Mouse (Mus musculus): ENCODE data around the gene Nin. TPM values are rescaled to one million over a fixed set of nuclear protein-coding genes. Genes with fewer than 3 reads are reported as not detected.
"Not testable (repeated sequence)": the region's sequence is repeated elsewhere in the genome, so short reads cannot be mapped to it uniquely, and the experiment has no call there.

The Nin gene
- polyA plus RNA-seq, 1 experiment from 2014 or later = 9.4 TPM

- Histone ChIP-seq H3K9ac (ENCODE audit: low read depth, low read length) (no peak overlapping the region), H3K36me3 (ENCODE audit: control insufficient read depth, insufficient read depth, low read length) (no peaks in the 10 kb centered on the region), H3K9me3 (ENCODE audit: control insufficient read depth, low read length) (no peaks in the 10 kb centered on the region), H3K27ac (ENCODE audit: low read depth, low read length) (no peak overlapping the region), H3K4me3 (ENCODE audit: low read length) (no peak overlapping the region), H3K4me1 (ENCODE audit: control insufficient read depth, insufficient read depth, low read depth, low read length) (peaks cover 9% of the 10 kb centered on the region), H3K27me3 (replicated peaks; ENCODE audit: control insufficient read depth, insufficient read depth, low read length) (no peaks in the 10 kb centered on the region), H3K4me2 (ENCODE audit: low read length) (0 out of 2 replicates have a peak overlapping the region, but pooled peaks have one; percentile 14)
- ATAC-seq = no peak
- whole genome bisulfite sequencing = 47% methylated on average over 20 of the region's 20 CpGs
Observed at GRCm38 (mm10) chr12:70144637-70145448, 31.3 kb upstream of the Nin start.

GRCm38 (mm10) chr12:70144106-70144587, 30.6 kb upstream of the Nin start:
- not testable (repeated sequence) for H3K4me1 ChIP-seq (ENCODE audit: control insufficient read depth, insufficient read depth, low read depth, low read length); H3K27ac ChIP-seq (ENCODE audit: low read depth, low read length); H3K27me3 ChIP-seq (replicated peaks; ENCODE audit: control insufficient read depth, insufficient read depth, low read length); ATAC-seq; H3K36me3 ChIP-seq (ENCODE audit: control insufficient read depth, insufficient read depth, low read length); H3K9me3 ChIP-seq (ENCODE audit: control insufficient read depth, low read length); H3K4me2 ChIP-seq (ENCODE audit: low read length); H3K9ac ChIP-seq (ENCODE audit: low read depth, low read length); H3K4me3 ChIP-seq (ENCODE audit: low read length)
- 21% methylated on average over 3 of the region's 3 CpGs for WGBS

GRCm38 (mm10) chr12:70140993-70141576, 27.6 kb upstream of the Nin start:
- Histone ChIP-seq H3K27me3 (replicated peaks; ENCODE audit: control insufficient read depth, insufficient read depth, low read length) (no peaks in the 10 kb centered on the region), H3K4me3 (ENCODE audit: low read length) (no peak overlapping the region), H3K9ac (ENCODE audit: low read depth, low read length) (no peak overlapping the region), H3K4me1 (ENCODE audit: control insufficient read depth, insufficient read depth, low read depth, low read length) (no peaks in the 10 kb centered on the region), H3K36me3 (ENCODE audit: control insufficient read depth, insufficient read depth, low read length) (no peaks in the 10 kb centered on the region), H3K27ac (ENCODE audit: low read depth, low read length) (no peak overlapping the region), H3K9me3 (ENCODE audit: control insufficient read depth, low read length) (no peaks in the 10 kb centered on the region), H3K4me2 (ENCODE audit: low read length) (no peak overlapping the region)
- ATAC-seq = no peak
- WGBS = 93% methylated on average over 5 of the region's 5 CpGs

GRCm38 (mm10) chr12:70140542-70140941, 27.0 kb upstream of the Nin start:
- H3K9ac ChIP-seq (ENCODE audit: low read depth, low read length) = no peak overlapping the region
- no peaks in the 10 kb centered on the region for H3K36me3 ChIP-seq (ENCODE audit: control insufficient read depth, insufficient read depth, low read length)
- H3K4me2 ChIP-seq (ENCODE audit: low read length) = no peak overlapping the region
- no peak overlapping the region for H3K4me3 ChIP-seq (ENCODE audit: low read length)
- 95% methylated on average over 5 of the region's 5 CpGs for WGBS
- H3K27ac ChIP-seq (ENCODE audit: low read depth, low read length) = no peak overlapping the region
- ATAC-seq = no peak
- H3K27me3 ChIP-seq (replicated peaks; ENCODE audit: control insufficient read depth, insufficient read depth, low read length) = no peaks in the 10 kb centered on the region
- H3K4me1 ChIP-seq (ENCODE audit: control insufficient read depth, insufficient read depth, low read depth, low read length) = no peaks in the 10 kb centered on the region
- H3K9me3 ChIP-seq (ENCODE audit: control insufficient read depth, low read length) = no peaks in the 10 kb centered on the region

GRCm38 (mm10) chr12:70139871-70140270, 26.4 kb upstream of the Nin start:
- no peak overlapping the region for H3K4me2 ChIP-seq (ENCODE audit: low read length)
- no peak overlapping the region for H3K4me3 ChIP-seq (ENCODE audit: low read length)
- no peak overlapping the region for H3K9ac ChIP-seq (ENCODE audit: low read depth, low read length)
- 68% methylated on average over 4 of the region's 4 CpGs for WGBS
- ATAC-seq = no peak
- no peaks in the 10 kb centered on the region for H3K36me3 ChIP-seq (ENCODE audit: control insufficient read depth, insufficient read depth, low read length)
- H3K27me3 ChIP-seq (replicated peaks; ENCODE audit: control insufficient read depth, insufficient read depth, low read length) = no peaks in the 10 kb centered on the region
- H3K27ac ChIP-seq (ENCODE audit: low read depth, low read length) = no peak overlapping the region
- H3K4me1 ChIP-seq (ENCODE audit: control insufficient read depth, insufficient read depth, low read depth, low read length) = no peaks in the 10 kb centered on the region
- H3K9me3 ChIP-seq (ENCODE audit: control insufficient read depth, low read length) = no peaks in the 10 kb centered on the region

- ATAC-seq = no peak
Observed at GRCm38 (mm10) chr12:70137626-70138025, 24.1 kb upstream of the Nin start.

GRCm38 (mm10) chr12:70137095-70137494, 23.6 kb upstream of the Nin start:
- no peak overlapping the region for H3K4me2 ChIP-seq (ENCODE audit: low read length)
- WGBS = 54% methylated on average over 4 of the region's 4 CpGs
- H3K27ac ChIP-seq (ENCODE audit: low read depth, low read length) = no peak overlapping the region
- no peaks in the 10 kb centered on the region for H3K4me1 ChIP-seq (ENCODE audit: control insufficient read depth, insufficient read depth, low read depth, low read length)
- ATAC-seq = no peak
- H3K9ac ChIP-seq (ENCODE audit: low read depth, low read length) = no peak overlapping the region
- H3K27me3 ChIP-seq (replicated peaks; ENCODE audit: control insufficient read depth, insufficient read depth, low read length) = no peaks in the 10 kb centered on the region
- no peak overlapping the region for H3K4me3 ChIP-seq (ENCODE audit: low read length)
- no peaks in the 10 kb centered on the region for H3K36me3 ChIP-seq (ENCODE audit: control insufficient read depth, insufficient read depth, low read length)
- no peaks in the 10 kb centered on the region for H3K9me3 ChIP-seq (ENCODE audit: control insufficient read depth, low read length)

More at GRCm38 (mm10) chr12:70137626-70138025, 24.1 kb upstream of the Nin start:
- H3K27me3 ChIP-seq (replicated peaks; ENCODE audit: control insufficient read depth, insufficient read depth, low read length) = no peaks in the 10 kb centered on the region
- WGBS = 82% methylated on average over 9 of the region's 9 CpGs
- H3K27ac ChIP-seq (ENCODE audit: low read depth, low read length) = no peak overlapping the region
- no peaks in the 10 kb centered on the region for H3K4me1 ChIP-seq (ENCODE audit: control insufficient read depth, insufficient read depth, low read depth, low read length)
- H3K4me3 ChIP-seq (ENCODE audit: low read length) = no peak overlapping the region
- H3K36me3 ChIP-seq (ENCODE audit: control insufficient read depth, insufficient read depth, low read length) = no peaks in the 10 kb centered on the region
- no peak overlapping the region for H3K4me2 ChIP-seq (ENCODE audit: low read length)
- no peaks in the 10 kb centered on the region for H3K9me3 ChIP-seq (ENCODE audit: control insufficient read depth, low read length)
- H3K9ac ChIP-seq (ENCODE audit: low read depth, low read length) = no peak overlapping the region

- H3K4me1 ChIP-seq (ENCODE audit: control insufficient read depth, insufficient read depth, low read depth, low read length) = peaks cover under 1% of the 10 kb centered on the region; the same call in 1 of the 2 replicates
- WGBS = 68% methylated on average over 12 of the region's 12 CpGs
- H3K27me3 ChIP-seq (replicated peaks; ENCODE audit: control insufficient read depth, insufficient read depth, low read length) = no peaks in the 10 kb centered on the region
- ATAC-seq = no peak
- H3K4me3 ChIP-seq (ENCODE audit: low read length) = no peak overlapping the region
- no peak overlapping the region for H3K4me2 ChIP-seq (ENCODE audit: low read length)
- no peaks in the 10 kb centered on the region for H3K9me3 ChIP-seq (ENCODE audit: control insufficient read depth, low read length)
- H3K36me3 ChIP-seq (ENCODE audit: control insufficient read depth, insufficient read depth, low read length) = no peaks in the 10 kb centered on the region
- no peak overlapping the region for H3K27ac ChIP-seq (ENCODE audit: low read depth, low read length)
- no peak overlapping the region for H3K9ac ChIP-seq (ENCODE audit: low read depth, low read length)
Observed at GRCm38 (mm10) chr12:70136185-70136756, 22.8 kb upstream of the Nin start.

GRCm38 (mm10) chr12:70134627-70135235, 21.2 kb upstream of the Nin start:
- peaks cover 2% of the 10 kb centered on the region; the same call in 1 of the 2 replicates for H3K4me1 ChIP-seq (ENCODE audit: control insufficient read depth, insufficient read depth, low read depth, low read length)
- no peak overlapping the region for H3K4me2 ChIP-seq (ENCODE audit: low read length)
- no peaks in the 10 kb centered on the region for H3K27me3 ChIP-seq (replicated peaks; ENCODE audit: control insufficient read depth, insufficient read depth, low read length)
- 92% methylated on average over 20 of the region's 20 CpGs for WGBS
- no peak overlapping the region for H3K4me3 ChIP-seq (ENCODE audit: low read length)
- no peaks in the 10 kb centered on the region for H3K9me3 ChIP-seq (ENCODE audit: control insufficient read depth, low read length)
- H3K9ac ChIP-seq (ENCODE audit: low read depth, low read length) = no peak overlapping the region
- ATAC-seq = no peak
- H3K36me3 ChIP-seq (ENCODE audit: control insufficient read depth, insufficient read depth, low read length) = no peaks in the 10 kb centered on the region
- H3K27ac ChIP-seq (ENCODE audit: low read depth, low read length) = no peak overlapping the region
